Mouse (Mus musculus) heart, embryonic 14.5 days (tissue): ENCODE data around the gene Yeats4. TPM values are rescaled to one million over a fixed set of nuclear protein-coding genes. Genes with fewer than 3 reads are reported as not detected.

ENCODE experiments used
- ATAC-seq: fragments of 200-750 bp; cut with Nextera tagmentation; 2 replicates; pipeline ENCODE4 v1.8.0; 2017; ENCODE audit warnings: low read depth, moderate TSS enrichment; ENCODE audit not compliant: insufficient number of reproducible peaks, insufficient read depth, low FRiP score
- H3K27ac ChIP-seq, 2 experiments: fragments of 200-500 bp in 1 of 2; fragments of 300-500 bp in 1 of 2; sonication (generic) in 1 of 2; replicated peaks in 1 of 2; 2 replicates each; pipeline ENCODE4 v1.5.1; 2012 to 2014; ENCODE audit warnings: low read depth in 2 of 2, low read length in 2 of 2, control low read depth in 1 of 2, mild to moderate bottlenecking in 1 of 2, mixed read lengths in 1 of 2; ENCODE audit not compliant: control insufficient read depth in 1 of 2, insufficient read depth in 1 of 2
- H3K27me3 ChIP-seq: fragments of 300-500 bp; sonication (generic); 2 replicates; pipeline ENCODE4 v1.6.1; 2014; ENCODE audit warnings: mild to moderate bottlenecking, low read length, control low read depth; ENCODE audit not compliant: control insufficient read depth, insufficient read depth
- H3K36me3 ChIP-seq: fragments of 300-500 bp; sonication (generic); 2 replicates; pipeline ENCODE4 v1.6.1; 2014; ENCODE audit warnings: mild to moderate bottlenecking, control low read depth, low read length, mixed read lengths; ENCODE audit not compliant: control insufficient read depth, insufficient read depth
- H3K4me1 ChIP-seq, 2 experiments: fragments of 200-500 bp in 1 of 2; fragments of 300-500 bp in 1 of 2; sonication (generic) in 1 of 2; 2 replicates each; pipeline ENCODE4 v1.6.1; 2012 to 2014; ENCODE audit warnings: low read length in 2 of 2, control low read depth in 1 of 2, mixed read lengths in 1 of 2; ENCODE audit not compliant: control insufficient read depth in 2 of 2, insufficient read depth in 2 of 2
- H3K4me2 ChIP-seq: fragments of 300-500 bp; sonication (generic); 2 replicates; pipeline ENCODE4 v1.6.1; 2014; ENCODE audit warnings: mild to moderate bottlenecking, low read length
- H3K4me3 ChIP-seq, 2 experiments: fragments of 200-500 bp in 1 of 2; fragments of 300-500 bp in 1 of 2; sonication (generic) in 1 of 2; 2 replicates each; pipeline ENCODE4 v1.5.1; 2012 to 2014; ENCODE audit warnings: low read length in 2 of 2, mild to moderate bottlenecking in 2 of 2, control low read depth in 1 of 2, low read depth in 1 of 2, moderate library complexity in 1 of 2; ENCODE audit not compliant: control insufficient read depth in 1 of 2, insufficient read depth in 1 of 2
- H3K9ac ChIP-seq: fragments of 300-500 bp; sonication (generic); 2 replicates; pipeline ENCODE4 v1.6.1; 2014; ENCODE audit warnings: mild to moderate bottlenecking, low read length
- H3K9me3 ChIP-seq: fragments of 300-500 bp; sonication (generic); 2 replicates; pipeline ENCODE4 v1.6.1; 2016; ENCODE audit warnings: low read length, control low read depth; ENCODE audit not compliant: control insufficient read depth
- WGBS: fragments of 180-500 bp; shearing (Covaris S2); extraction: QIAGEN DNeasy Blood & Tissue Kit; methylation state at CpG from one replicate; pipeline ENCODE4 v1.1.7; 2014; 5-methylcytosine and 5-hydroxymethylcytosine counted together
- polyA plus RNA-seq: library from polyadenylated mRNA; unstranded; fragments of >200 nt; fragmentation: Nextera tagmentation; extraction: Ambion mirVana; gene quantifications from 2 replicates; pipeline ENCODE4 v1.2.1, GENCODE M21; 2014

Yeats4 gene
- polyA plus RNA-seq, 1 experiment from 2014 or later: 48.0 TPM

- no peak overlapping the region for H3K9ac ChIP-seq
- no peaks in the 10 kb centered on the region for H3K36me3 ChIP-seq
- H3K4me3 ChIP-seq: no peak overlapping the region
- H3K27ac ChIP-seq: peak overlapping the region; percentile 34 to 60; a peak in 3 of 4 replicates
- peak; percentile 78; the same call in 1 of the 2 replicates for ATAC-seq
- H3K27me3 ChIP-seq: no peaks in the 10 kb centered on the region
- peaks cover 8 to 20% of the 10 kb centered on the region in 2 experiments for H3K4me1 ChIP-seq
- 21% methylated on average over 3 of the region's 3 CpGs for WGBS
- no peak overlapping the region for H3K4me2 ChIP-seq
- H3K9me3 ChIP-seq: no peaks in the 10 kb centered on the region
Measured at GRCm38 (mm10) chr10:117181098-117181497, 43.2 kb downstream of the Yeats4 start.

- no peaks in the 10 kb centered on the region for H3K36me3 ChIP-seq
- H3K4me2 ChIP-seq: peak overlapping the region; percentile 36
- no peaks in the 10 kb centered on the region for H3K9me3 ChIP-seq
- no peak overlapping the region for H3K27ac ChIP-seq
- peaks cover 4 to 6% of the 10 kb centered on the region in 2 experiments; a peak in 3 of 4 replicates for H3K4me1 ChIP-seq
- no peak overlapping the region; the same call in 1 of the 2 replicates for H3K9ac ChIP-seq
- WGBS: 45% methylated on average over 12 of the region's 12 CpGs
- ATAC-seq: no peak
- H3K4me3 ChIP-seq: 0 out of 4 replicates have a peak overlapping the region, but pooled peaks of 1 of the 2 experiments have one; percentile 4
- no peaks in the 10 kb centered on the region for H3K27me3 ChIP-seq
Measured at GRCm38 (mm10) chr10:117174645-117175044, 49.7 kb downstream of the Yeats4 start.

GRCm38 (mm10) chr10:117173566-117174438 is 50.5 kb downstream of the Yeats4 start:
- no peak overlapping the region for H3K27ac ChIP-seq
- WGBS: 35% methylated on average over 13 of the region's 13 CpGs
- H3K4me3 ChIP-seq: peak overlapping the region in 1 of 2 experiments; percentile 4; a peak in 1 of 4 replicates
- H3K4me2 ChIP-seq: peak overlapping the region; percentile 36
- ATAC-seq: no peak
- H3K9ac ChIP-seq: no peak overlapping the region
- peaks cover 4 to 6% of the 10 kb centered on the region in 2 experiments; a peak in 3 of 4 replicates for H3K4me1 ChIP-seq
- no peaks in the 10 kb centered on the region for H3K36me3 ChIP-seq
- no peaks in the 10 kb centered on the region for H3K9me3 ChIP-seq
- no peaks in the 10 kb centered on the region for H3K27me3 ChIP-seq

- H3K36me3 ChIP-seq: no peaks in the 10 kb centered on the region
- ATAC-seq: no peak
- H3K27ac ChIP-seq: no peak overlapping the region
- H3K27me3 ChIP-seq: no peaks in the 10 kb centered on the region
- 95% methylated on average over 1 of the region's 1 CpGs for WGBS
- H3K9me3 ChIP-seq: no peaks in the 10 kb centered on the region
- H3K9ac ChIP-seq: no peak overlapping the region
- H3K4me3 ChIP-seq: no peak overlapping the region
- peaks cover 4 to 6% of the 10 kb centered on the region in 2 experiments; a peak in 3 of 4 replicates for H3K4me1 ChIP-seq
- no peak overlapping the region for H3K4me2 ChIP-seq
Measured at GRCm38 (mm10) chr10:117173111-117173510, 51.2 kb downstream of the Yeats4 start.

- no peaks in the 10 kb centered on the region for H3K9me3 ChIP-seq
- WGBS: 35% methylated on average over 3 of the region's 3 CpGs
- H3K4me2 ChIP-seq: no peak overlapping the region
- H3K4me3 ChIP-seq: no peak overlapping the region
- no peak overlapping the region for H3K9ac ChIP-seq
- peaks cover 4 to 6% of the 10 kb centered on the region in 2 experiments; a peak in 3 of 4 replicates for H3K4me1 ChIP-seq
- H3K36me3 ChIP-seq: no peaks in the 10 kb centered on the region
- H3K27ac ChIP-seq: no peak overlapping the region
- no peaks in the 10 kb centered on the region for H3K27me3 ChIP-seq
- ATAC-seq: no peak
Measured at GRCm38 (mm10) chr10:117172069-117172468, 52.2 kb downstream of the Yeats4 start.

- Histone ChIP-seq H3K4me2 (no peak overlapping the region), H3K4me3 (no peak overlapping the region), H3K9me3 (no peaks in the 10 kb centered on the region), H3K27me3 (no peaks in the 10 kb centered on the region), H3K36me3 (no peaks in the 10 kb centered on the region), H3K9ac (no peak overlapping the region), H3K4me1 (peaks cover 5 to 6% of the 10 kb centered on the region in 2 experiments; a peak in 3 of 4 replicates), H3K27ac (no peak overlapping the region)
- 84% methylated on average over 11 of the region's 11 CpGs for WGBS
- ATAC-seq: peak; percentile 31; the same call in 1 of the 2 replicates
Measured at GRCm38 (mm10) chr10:117166785-117167425, 57.4 kb downstream of the Yeats4 start.
